Mouse (Mus musculus) MEL (cell line): ENCODE measurements at regions not wholly inside any gene's neighbourhood (a gene's known extent, or its start where the extent isn't known, plus 50 kb on each side); places are given as distances from the start of the nearest gene placed in this dataset.

Source experiments
- CTCF ChIP-seq, 3 experiments: IDR thresholded peaks in 2 of 3; conservative IDR thresholded peaks in 1 of 3; 2 replicates each; pipeline ENCODE4 v1.5.1; 2011 to 2012; ENCODE audit warnings: low read length in 3 of 3, low read depth in 2 of 3, mild to moderate bottlenecking in 2 of 3, improper control_type of control experiment in 1 of 3, inconsistent platforms in 1 of 3, mixed read lengths in 1 of 3, moderate library complexity in 1 of 3; ENCODE audit not compliant: control insufficient read depth in 1 of 3, insufficient read depth in 1 of 3, poor library complexity in 1 of 3, severe bottlenecking in 1 of 3
- HCFC1 ChIP-seq: IDR thresholded peaks from 2 replicates; pipeline ENCODE4 v1.6.1; 2012; ENCODE audit warnings: low read depth, mild to moderate bottlenecking, inconsistent platforms, low read length, improper control_type of control experiment, moderate library complexity
- MYB ChIP-seq: IDR thresholded peaks from 2 replicates; pipeline ENCODE4 v1.6.1; 2011; ENCODE audit warnings: mild to moderate bottlenecking, low read depth, low read length, improper control_type of control experiment
- POLR2A ChIP-seq, 2 experiments: IDR thresholded peaks; 2 replicates each; pipeline ENCODE4 v1.6.1; 2011 to 2012; ENCODE audit warnings: low read length in 2 of 2, mild to moderate bottlenecking in 2 of 2, control low read depth in 1 of 2, improper control_type of control experiment in 1 of 2, low read depth in 1 of 2, moderate library complexity in 1 of 2; ENCODE audit not compliant: control insufficient read depth in 1 of 2, insufficient read depth in 1 of 2, poor library complexity in 1 of 2
- TAL1 ChIP-seq: IDR thresholded peaks from 2 replicates; pipeline ENCODE4 v1.6.1; 2012; ENCODE audit warnings: mild to moderate bottlenecking, inconsistent platforms, low read length, moderate library complexity, mixed read lengths

- TF ChIP-seq HCFC1 (no peak), MYB (no peak), CTCF (IDR thresholded peaks at IDR 0.05 in 2 of 3, conservative IDR thresholded peaks at IDR 0.05 in 1 of 3; ENCODE audit: control insufficient read depth in 1 of 3, insufficient read depth in 1 of 3, low read depth in 2 of 3, low read length in 3 of 3, poor library complexity in 1 of 3, severe bottlenecking in 1 of 3) (no peak), POLR2A (IDR thresholded peaks at IDR 0.05; ENCODE audit: control insufficient read depth in 1 of 2, insufficient read depth in 1 of 2, low read depth in 1 of 2, low read length in 2 of 2, poor library complexity in 1 of 2) (no peak), TAL1 (no peak)
These were observed 233.8 kb upstream of the Gm26657 start for GRCm38 (mm10) chr4:56506067-56506466.
